Mouse (Mus musculus) C2C12 (cell line): Measurements from ENCODE around the gene Lsamp.

Experiments used
- CTCF ChIP-seq: IDR thresholded peaks from one replicate; pipeline ENCODE4 v1.5.1; 2011; ENCODE audit not compliant: control insufficient read depth, insufficient read depth, insufficient read length
- FOSL1 ChIP-seq: IDR thresholded peaks from one replicate; pipeline ENCODE4 v1.8.0; 2011; ENCODE audit warnings: mild to moderate bottlenecking, low read length; ENCODE audit not compliant: poor library complexity, insufficient read depth, severe bottlenecking
- MAX ChIP-seq: IDR thresholded peaks from one replicate; pipeline ENCODE4 v1.6.1; 2011; ENCODE audit warnings: mild to moderate bottlenecking, control low read depth

GRCm38 (mm10) chr16:42157816-42158215, 2173.7 kb downstream of the Lsamp start:
- TF ChIP-seq CTCF (no peak), FOSL1 (no peak), MAX (no peak)
